Mouse (Mus musculus) neural tube, embryonic 14.5 days (tissue): ENCODE results near the gene Pdcd4. TPM values are rescaled to one million over a fixed set of nuclear protein-coding genes. Genes with fewer than 3 reads are reported as not detected.
A peak's percentile ranks its signal among the peaks of the same experiment; 100 is the strongest.

ENCODE experiments used
- ATAC-seq: fragments of 200-750 bp; cut with Nextera tagmentation; 2 replicates; pipeline ENCODE4 v1.8.0; 2017; ENCODE audit warnings: low read depth, mild to moderate bottlenecking, moderate TSS enrichment, moderate library complexity
- H3K27ac ChIP-seq: fragments of 300-500 bp; sonication (generic); 2 replicates; pipeline ENCODE4 v1.5.1; 2014; ENCODE audit warnings: low read depth, mild to moderate bottlenecking, control low read depth, low read length, moderate library complexity, mixed read lengths
- H3K27me3 ChIP-seq: fragments of 300-500 bp; sonication (generic); 2 replicates; pipeline ENCODE4 v1.6.1; 2014; ENCODE audit warnings: low read length; ENCODE audit not compliant: control insufficient read depth, insufficient read depth
- H3K36me3 ChIP-seq: fragments of 300-500 bp; sonication (generic); 2 replicates; pipeline ENCODE4 v1.6.1; 2014; ENCODE audit warnings: low read length, mixed read lengths; ENCODE audit not compliant: control insufficient read depth, insufficient read depth
- H3K4me1 ChIP-seq: fragments of 300-500 bp; sonication (generic); 2 replicates; pipeline ENCODE4 v1.6.1; 2014; ENCODE audit warnings: low read length; ENCODE audit not compliant: control insufficient read depth, insufficient read depth
- H3K4me2 ChIP-seq: fragments of 300-500 bp; sonication (generic); 2 replicates; pipeline ENCODE4 v1.6.1; 2014; ENCODE audit warnings: mild to moderate bottlenecking, low read depth, low read length, control low read depth
- H3K4me3 ChIP-seq: fragments of 300-500 bp; sonication (generic); 2 replicates; pipeline ENCODE4 v1.5.1; 2014; ENCODE audit warnings: low read depth, low read length, control low read depth, mixed read lengths
- H3K9ac ChIP-seq: fragments of 300-500 bp; sonication (generic); replicated peaks from 2 replicates; pipeline ENCODE4 v1.6.1; 2014; ENCODE audit warnings: low read depth, mild to moderate bottlenecking, control low read depth, low read length, mixed read lengths
- H3K9me3 ChIP-seq: fragments of 300-500 bp; sonication (generic); 2 replicates; pipeline ENCODE4 v1.6.1; 2016; ENCODE audit warnings: low read length; ENCODE audit not compliant: control insufficient read depth
- WGBS: fragments of 180-500 bp; shearing (Covaris S2); extraction: QIAGEN DNeasy Blood & Tissue Kit; methylation state at CpG from one replicate; pipeline ENCODE4 v1.1.7; 2014; 5-methylcytosine and 5-hydroxymethylcytosine counted together
- polyA plus RNA-seq: library from polyadenylated mRNA; unstranded; fragments of >200 nt; fragmentation: Nextera tagmentation; extraction: Ambion mirVana; gene quantifications from 2 replicates; pipeline ENCODE4 v1.2.1, GENCODE M21; 2014

Gene Pdcd4
- polyA plus RNA-seq, 1 experiment from 2014 or later = 63.2 TPM

GRCm38 (mm10) chr19:53929218-53929617 lies 37.2 kb downstream of the Pdcd4 start:
- Histone ChIP-seq H3K27ac (no peak overlapping the region), H3K4me2 (no peak overlapping the region), H3K4me1 (no peaks in the 10 kb centered on the region), H3K9me3 (no peaks in the 10 kb centered on the region), H3K36me3 (peaks cover 40% of the 10 kb centered on the region), H3K27me3 (no peaks in the 10 kb centered on the region), H3K9ac (no peak overlapping the region), H3K4me3 (no peak overlapping the region)
- ATAC-seq = no peak
- WGBS = 96% methylated on average over 3 of the region's 3 CpGs

GRCm38 (mm10) chr19:53933050-53933449 lies 41.0 kb downstream of the Pdcd4 start:
- Histone ChIP-seq H3K36me3 (peaks cover 29% of the 10 kb centered on the region), H3K27me3 (no peaks in the 10 kb centered on the region), H3K4me2 (no peak overlapping the region), H3K27ac (no peak overlapping the region), H3K4me1 (no peaks in the 10 kb centered on the region), H3K9me3 (no peaks in the 10 kb centered on the region), H3K4me3 (no peak overlapping the region), H3K9ac (no peak overlapping the region)
- no peak for ATAC-seq

DNA sequence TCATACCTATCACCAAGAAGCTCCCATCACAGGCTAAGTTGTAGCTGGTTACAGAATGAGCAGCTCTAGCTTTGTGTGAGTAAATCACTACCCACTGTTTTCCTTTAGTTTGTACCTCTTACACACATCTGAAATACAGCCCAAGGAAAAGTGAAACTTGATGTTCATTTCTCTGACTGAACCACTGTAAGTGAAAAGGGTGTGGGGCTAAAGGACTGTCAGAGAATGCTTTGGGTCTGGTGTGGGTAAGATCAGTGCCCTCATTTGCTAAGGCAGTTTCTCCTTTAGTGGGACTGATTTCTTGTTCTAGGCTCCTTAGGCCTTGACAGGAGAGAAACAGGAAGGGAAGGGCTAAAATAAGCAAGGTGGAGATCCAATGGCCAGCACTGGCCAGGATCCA lies 42.0 kb downstream of the Pdcd4 start:
- H3K27ac ChIP-seq = no peak overlapping the region
- no peak for ATAC-seq
- H3K9me3 ChIP-seq = no peaks in the 10 kb centered on the region
- H3K4me3 ChIP-seq = no peak overlapping the region
- H3K4me1 ChIP-seq = no peaks in the 10 kb centered on the region
- no peaks in the 10 kb centered on the region for H3K27me3 ChIP-seq
- no peak overlapping the region for H3K4me2 ChIP-seq
- H3K9ac ChIP-seq = no peak overlapping the region
- peaks cover 27% of the 10 kb centered on the region; the same call in 1 of the 2 replicates for H3K36me3 ChIP-seq

DNA sequence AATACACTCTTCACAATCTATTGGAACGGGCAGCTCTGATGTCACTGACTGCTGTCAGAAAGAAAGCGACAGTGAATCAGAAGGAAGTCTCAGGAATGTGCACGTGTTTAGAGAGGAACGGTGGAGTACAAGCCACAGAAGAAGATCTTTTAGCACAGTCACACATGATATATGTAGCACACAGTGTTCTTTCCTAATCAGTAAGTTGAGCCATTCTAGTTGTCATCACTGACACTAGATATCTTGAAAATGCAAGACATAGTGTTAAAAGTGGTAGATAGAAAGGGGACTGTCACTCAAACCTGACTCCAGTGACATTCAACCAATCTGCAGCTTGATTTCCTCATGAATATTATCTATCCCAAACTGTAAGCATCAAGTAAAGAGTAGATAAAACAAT lies 47.4 kb downstream of the Pdcd4 start:
- no peaks in the 10 kb centered on the region for H3K27me3 ChIP-seq
- ATAC-seq = no peak
- H3K4me3 ChIP-seq = no peak overlapping the region
- no peak overlapping the region for H3K9ac ChIP-seq
- no peak overlapping the region for H3K4me2 ChIP-seq
- H3K9me3 ChIP-seq = no peaks in the 10 kb centered on the region
- no peaks in the 10 kb centered on the region for H3K36me3 ChIP-seq
- WGBS = 91% methylated on average over 4 of the region's 4 CpGs
- peaks cover 7% of the 10 kb centered on the region for H3K4me1 ChIP-seq
- no peak overlapping the region for H3K27ac ChIP-seq

- ATAC-seq = no peak
Observed at GRCm38 (mm10) chr19:53941139-53941538, 49.1 kb downstream of the Pdcd4 start.

DNA sequence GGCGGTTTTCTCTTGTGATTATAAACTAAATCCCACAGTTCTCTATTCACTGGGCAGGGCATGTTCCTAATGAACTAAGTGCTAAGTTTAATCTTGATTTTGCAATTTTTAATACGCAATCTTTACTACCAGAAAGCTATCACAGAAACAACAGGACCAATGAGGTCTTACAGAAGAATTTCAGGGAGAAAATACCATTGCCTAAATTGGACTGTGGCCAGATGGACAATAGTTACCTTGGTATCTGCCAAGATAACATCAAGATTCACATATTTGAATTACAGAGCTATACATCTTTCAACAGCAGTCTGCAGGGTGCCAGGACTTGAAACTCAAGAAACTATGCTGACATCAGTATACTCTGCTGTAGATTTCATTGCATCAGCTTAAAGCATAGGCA lies 50.3 kb downstream of the Pdcd4 start:
- Histone ChIP-seq H3K9ac (no peak overlapping the region), H3K9me3 (no peaks in the 10 kb centered on the region), H3K27ac (no peak overlapping the region), H3K36me3 (no peaks in the 10 kb centered on the region), H3K4me2 (no peak overlapping the region), H3K4me1 (peaks cover 18% of the 10 kb centered on the region), H3K27me3 (no peaks in the 10 kb centered on the region), H3K4me3 (no peak overlapping the region)
- no peak for ATAC-seq
- WGBS = 94% methylated on average over 2 of the region's 2 CpGs

More at GRCm38 (mm10) chr19:53941139-53941538, 49.1 kb downstream of the Pdcd4 start:
- WGBS = 90% methylated on average over 4 of the region's 4 CpGs
- Histone ChIP-seq H3K4me1 (peaks cover 11% of the 10 kb centered on the region), H3K9ac (no peak overlapping the region), H3K36me3 (no peaks in the 10 kb centered on the region), H3K27ac (no peak overlapping the region), H3K9me3 (no peaks in the 10 kb centered on the region), H3K4me3 (no peak overlapping the region), H3K4me2 (no peak overlapping the region), H3K27me3 (no peaks in the 10 kb centered on the region)

GRCm38 (mm10) chr19:53943802-53944785 lies 52.1 kb downstream of the Pdcd4 start, which contains the start of the genes Shoc2 and Bbip1:
Shoc2 (plus strand) TSS chr19:53944306.
Bbip1 (minus strand) TSS chr19:53944627.
- ATAC-seq = peak; percentile 95
- no peaks in the 10 kb centered on the region for H3K27me3 ChIP-seq
- H3K36me3 ChIP-seq = no peaks in the 10 kb centered on the region
- H3K4me3 ChIP-seq = peak within 1 kb of the TSS; percentile 86
- H3K4me2 ChIP-seq = peak within 1 kb of the TSS; percentile 75
- WGBS = under 1% methylated on average over 60 of the region's 62 CpGs
- peak within 1 kb of the TSS; percentile 95 for H3K27ac ChIP-seq
- H3K4me1 ChIP-seq = peaks cover 26% of the 10 kb centered on the region
- peak within 1 kb of the TSS; percentile 92 for H3K9ac ChIP-seq
- H3K9me3 ChIP-seq = no peaks in the 10 kb centered on the region

DNA sequence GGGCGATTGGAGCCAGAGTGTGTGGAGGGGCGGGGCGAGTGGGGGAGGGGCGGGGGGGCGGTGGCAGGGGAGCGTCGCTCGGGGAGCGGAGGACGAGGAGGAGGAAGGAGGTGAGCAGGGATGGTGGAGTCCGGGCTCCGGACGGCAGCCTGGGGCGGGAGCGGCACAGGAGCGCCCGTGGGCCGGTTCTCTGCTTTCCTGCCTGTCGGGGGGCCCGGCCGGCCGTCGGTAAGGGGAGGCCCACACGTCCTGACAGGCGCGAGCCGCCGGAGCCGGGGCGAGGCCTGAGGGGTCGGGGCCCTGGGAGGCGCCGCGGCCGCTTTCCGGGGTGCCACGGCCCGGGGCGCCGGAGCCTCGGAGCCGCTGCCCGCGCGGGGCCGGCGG lies 52.7 kb downstream of the Pdcd4 start:
- Histone ChIP-seq H3K27me3 (no peaks in the 10 kb centered on the region), H3K9me3 (no peaks in the 10 kb centered on the region), H3K27ac (peak overlapping the region; percentile 95), H3K36me3 (no peaks in the 10 kb centered on the region), H3K9ac (peak overlapping the region; percentile 92), H3K4me3 (peak overlapping the region; percentile 86), H3K4me2 (peak overlapping the region; percentile 75), H3K4me1 (peaks cover 26% of the 10 kb centered on the region)
- WGBS = 2% methylated on average over 37 of the region's 47 CpGs
- no peak; the same call in 1 of the 2 replicates for ATAC-seq
